Mouse (Mus musculus): ENCODE results near the gene Twistnb. TPM values are rescaled to one million over a fixed set of nuclear protein-coding genes. Genes with fewer than 3 reads are reported as not detected.

Gene Twistnb
- polyA plus RNA-seq, 1 experiment: 8.7 TPM

- no peaks in the 10 kb centered on the region for H3K36me3 ChIP-seq (ENCODE audit: control insufficient read depth, insufficient read depth)
- TF ChIP-seq TCF12 (IDR thresholded peaks at IDR 0.05; ENCODE audit: insufficient read depth, poor library complexity, severe bottlenecking): no peak
- no peak overlapping the region for H3K4me3 ChIP-seq
- H3ac ChIP-seq (ENCODE audit: control insufficient read depth, insufficient read length): no peak overlapping the region
- no peak overlapping the region for H3K4me2 ChIP-seq (ENCODE audit: low read depth)
- H3K27me3 ChIP-seq (ENCODE audit: control insufficient read depth, insufficient read depth, insufficient read length): no peaks in the 10 kb centered on the region
- H3K79me2 ChIP-seq (ENCODE audit: control insufficient read depth, insufficient read depth): no peaks in the 10 kb centered on the region
Observed at GRCm38 (mm10) chr12:33455418-33455817, 26.0 kb downstream of the Twistnb start.

DNA sequence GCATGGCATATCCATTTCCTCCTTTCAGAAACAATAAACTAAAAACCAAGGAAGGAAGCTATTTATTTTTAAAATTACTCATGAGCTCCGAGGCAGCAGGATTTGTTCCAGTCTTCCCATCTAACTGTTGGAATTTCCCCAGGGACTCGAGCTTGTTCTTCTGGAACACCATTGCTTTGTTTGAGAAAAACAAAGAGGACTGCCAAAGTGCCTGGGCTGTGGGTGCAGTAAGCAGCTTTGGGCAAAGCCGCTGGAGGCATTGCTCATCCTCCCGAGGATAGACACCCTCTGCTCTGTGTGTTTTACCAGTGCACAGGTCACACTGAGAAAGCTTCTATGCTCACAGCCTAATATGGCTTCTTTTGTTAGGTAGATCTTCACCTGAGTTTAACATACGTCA is 26.8 kb downstream of the Twistnb start:
- H3ac ChIP-seq (ENCODE audit: control insufficient read depth, insufficient read length): no peak overlapping the region
- H3K4me3 ChIP-seq: no peak overlapping the region
- no peaks in the 10 kb centered on the region for H3K27me3 ChIP-seq (ENCODE audit: control insufficient read depth, insufficient read depth, insufficient read length)
- no peaks in the 10 kb centered on the region for H3K36me3 ChIP-seq (ENCODE audit: control insufficient read depth, insufficient read depth)
- H3K79me2 ChIP-seq (ENCODE audit: control insufficient read depth, insufficient read depth): no peaks in the 10 kb centered on the region
- peak overlapping the region; percentile 6 for H3K4me2 ChIP-seq (ENCODE audit: low read depth)
- TF ChIP-seq CEBPB (IDR thresholded peaks at IDR 0.05; ENCODE audit: insufficient read depth, poor library complexity, severe bottlenecking) (no peak), MYOG (IDR thresholded peaks at IDR 0.05; ENCODE audit: control insufficient read depth in 1 of 3, insufficient read depth in 1 of 3, insufficient read length in 2 of 3, low read depth in 2 of 3) (no peak), POLR2AphosphoS2 (IDR thresholded peaks at IDR 0.05; ENCODE audit: insufficient read length, low read depth) (no peak), MYOD1 (IDR thresholded peaks at IDR 0.05; ENCODE audit: control insufficient read depth in 1 of 3, insufficient read length in 2 of 3, low read depth in 2 of 3) (no peak), MAX (IDR thresholded peaks at IDR 0.05; ENCODE audit: low read depth) (no peak), REST (IDR thresholded peaks at IDR 0.05; ENCODE audit: insufficient read depth, insufficient read length) (no peak), TCF12 (IDR thresholded peaks at IDR 0.05; ENCODE audit: insufficient read depth, poor library complexity, severe bottlenecking) (no peak), USF1 (IDR thresholded peaks at IDR 0.05; ENCODE audit: low read depth) (no peak), E2F4 (IDR thresholded peaks at IDR 0.05; ENCODE audit: insufficient read depth) (no peak), POLR2A (IDR thresholded peaks at IDR 0.05; ENCODE audit: insufficient read length, low read depth) (no peak), TCF3 (IDR thresholded peaks at IDR 0.05; ENCODE audit: insufficient read length, low read depth) (no peak), SRF (IDR thresholded peaks at IDR 0.05; ENCODE audit: control insufficient read depth, insufficient read length, low read depth) (no peak)

- no peak overlapping the region for H3ac ChIP-seq (ENCODE audit: control insufficient read depth, insufficient read length)
- TF ChIP-seq POLR2AphosphoS2 (IDR thresholded peaks at IDR 0.05; ENCODE audit: insufficient read length, low read depth) (no peak), USF1 (IDR thresholded peaks at IDR 0.05; ENCODE audit: low read depth) (no peak), TCF3 (IDR thresholded peaks at IDR 0.05; ENCODE audit: insufficient read length, low read depth) (no peak), CEBPB (IDR thresholded peaks at IDR 0.05; ENCODE audit: insufficient read depth, poor library complexity, severe bottlenecking) (no peak), POLR2A (IDR thresholded peaks at IDR 0.05; ENCODE audit: insufficient read length, low read depth) (no peak), E2F4 (IDR thresholded peaks at IDR 0.05; ENCODE audit: insufficient read depth) (no peak), MAX (IDR thresholded peaks at IDR 0.05; ENCODE audit: low read depth) (no peak), TCF12 (IDR thresholded peaks at IDR 0.05; ENCODE audit: insufficient read depth, poor library complexity, severe bottlenecking) (no peak), MYOG (IDR thresholded peaks at IDR 0.05; ENCODE audit: control insufficient read depth in 1 of 3, insufficient read depth in 1 of 3, insufficient read length in 2 of 3, low read depth in 2 of 3) (no peak), REST (IDR thresholded peaks at IDR 0.05; ENCODE audit: insufficient read depth, insufficient read length) (no peak), MYOD1 (IDR thresholded peaks at IDR 0.05; ENCODE audit: control insufficient read depth in 1 of 3, insufficient read length in 2 of 3, low read depth in 2 of 3) (no peak), SRF (IDR thresholded peaks at IDR 0.05; ENCODE audit: control insufficient read depth, insufficient read length, low read depth) (no peak)
- H3K36me3 ChIP-seq (ENCODE audit: control insufficient read depth, insufficient read depth): no peaks in the 10 kb centered on the region
- H3K4me3 ChIP-seq: no peak overlapping the region
- no peak overlapping the region for H3K4me2 ChIP-seq (ENCODE audit: low read depth)
- no peaks in the 10 kb centered on the region for H3K79me2 ChIP-seq (ENCODE audit: control insufficient read depth, insufficient read depth)
- no peaks in the 10 kb centered on the region for H3K27me3 ChIP-seq (ENCODE audit: control insufficient read depth, insufficient read depth, insufficient read length)
Observed at GRCm38 (mm10) chr12:33480975-33481374, 51.5 kb downstream of the Twistnb start.

- Histone ChIP-seq H3K4me3 (no peak overlapping the region), H3K36me3 (ENCODE audit: control insufficient read depth, insufficient read depth) (no peaks in the 10 kb centered on the region), H3K79me2 (ENCODE audit: control insufficient read depth, insufficient read depth) (no peaks in the 10 kb centered on the region), H3K27me3 (ENCODE audit: control insufficient read depth, insufficient read depth, insufficient read length) (no peaks in the 10 kb centered on the region), H3ac (ENCODE audit: control insufficient read depth, insufficient read length) (no peak overlapping the region), H3K4me2 (ENCODE audit: low read depth) (no peak overlapping the region)
- TF ChIP-seq REST (IDR thresholded peaks at IDR 0.05; ENCODE audit: insufficient read depth, insufficient read length): no peak
Observed at GRCm38 (mm10) chr12:33482931-33483330, 53.5 kb downstream of the Twistnb start.

Other genes starting within 250 kb of the Twistnb start
- gene Efcab10, start 34.8 kb upstream of the Twistnb start, polyA plus RNA-seq (2012; fragmentation: generic; extraction: Trizol): not detected

Measured in myocyte (in vitro differentiated cells).